Mouse (Mus musculus) erythroblast, embryonic 14.5 days (primary cell): ENCODE results near the gene Itgb1bp1.

Source experiments
- GATA1 ChIP-seq: IDR thresholded peaks from 2 replicates; pipeline ENCODE4 v1.6.1; 2012; ENCODE audit warnings: low read length, inconsistent platforms, mixed read lengths
- TAL1 ChIP-seq: IDR thresholded peaks from 3 replicates; pipeline ENCODE4 v1.6.1; 2012; ENCODE audit warnings: low read length, inconsistent platforms, mixed read lengths

DNA sequence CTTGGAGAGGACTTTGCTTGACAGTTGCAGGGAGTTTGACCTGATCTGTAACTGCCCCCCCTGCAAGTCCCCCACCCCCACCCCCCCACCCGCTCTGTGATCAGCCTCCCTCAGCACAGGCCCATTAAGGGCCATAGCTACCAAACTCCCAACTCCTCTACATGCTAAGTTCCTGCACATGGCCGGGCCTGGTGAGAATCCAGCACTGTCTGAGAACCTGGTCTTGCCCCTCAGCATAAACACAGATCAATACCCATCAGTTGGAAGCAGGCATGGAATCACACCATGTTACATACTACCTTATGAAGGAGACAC lies 19.3 kb downstream of the Itgb1bp1 start:
- TF ChIP-seq TAL1 (no peak), GATA1 (no peak)
